Mouse (Mus musculus): ENCODE data around the gene Spata32.

Gene Spata32

DNA sequence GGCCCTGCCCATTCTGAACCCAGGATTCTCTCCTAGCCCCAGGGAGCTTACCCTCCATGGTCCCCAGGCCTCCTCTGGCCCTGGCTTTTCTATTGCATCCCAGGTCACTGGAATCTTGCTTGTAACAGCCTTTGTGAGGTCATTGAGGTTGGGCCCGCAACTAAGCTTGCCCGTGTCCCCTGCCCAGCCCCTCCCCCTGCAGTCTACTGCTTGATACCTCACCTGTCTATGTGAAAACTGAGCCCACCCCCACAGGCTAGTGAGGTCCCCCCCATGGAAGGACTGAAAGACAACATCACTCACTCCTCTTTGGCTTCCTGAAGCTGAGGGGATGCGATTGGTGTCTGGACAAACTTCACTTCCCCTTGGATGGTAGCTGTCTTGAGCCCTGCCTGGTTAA, 9.8 kb downstream of the Spata32 start, which contains the start of gene 1700023F06Rik:
Gene 1700023F06Rik (minus strand): TSS at position 101 of the 400 bp plus-strand sequence.
- no peak for DNase-seq (ENCODE audit: low spot score in 2 of 2)

DNA sequence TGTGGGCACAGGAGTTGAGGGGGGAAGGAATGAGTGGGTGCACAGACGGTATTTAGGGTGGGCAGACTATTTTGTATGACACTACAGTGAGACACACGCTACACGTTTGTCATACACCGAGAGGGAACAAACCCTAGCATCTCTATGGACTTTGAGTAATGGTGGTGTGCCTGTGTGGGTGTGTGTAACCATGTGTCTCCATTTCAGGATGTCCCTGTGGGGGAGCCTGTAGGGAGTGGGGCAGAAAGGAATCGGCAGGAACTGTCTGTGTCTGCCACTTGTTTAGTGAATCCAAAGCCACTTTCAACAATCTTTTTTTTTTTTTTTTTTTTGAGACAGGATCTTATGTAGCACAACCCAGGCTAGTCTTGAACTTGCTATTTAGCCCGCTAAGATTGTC, 12.0 kb downstream of the Spata32 start:
- DNase-seq (ENCODE audit: low spot score in 2 of 2), result no peak

DNA sequence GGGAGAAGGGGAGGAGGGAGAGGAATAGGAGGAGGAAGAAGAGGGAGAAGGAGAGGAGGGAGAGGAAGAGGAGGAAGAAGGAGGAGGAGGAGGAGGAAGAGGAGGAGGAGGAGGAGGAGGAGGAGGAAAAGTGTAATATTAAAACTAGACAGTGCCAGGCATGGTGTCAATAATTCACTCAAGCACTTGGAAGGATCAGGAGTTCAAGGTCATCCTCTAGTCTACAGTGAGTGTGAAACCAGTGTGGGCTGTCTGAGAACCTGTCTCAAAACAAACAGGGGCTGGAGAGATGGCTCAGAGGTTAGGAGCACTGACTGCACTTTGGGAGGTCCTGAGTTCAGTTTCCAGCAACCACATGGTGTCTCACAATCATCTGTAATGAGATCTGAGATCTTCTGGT, 15.9 kb downstream of the Spata32 start:
- no peak for DNase-seq (ENCODE audit: low spot score in 2 of 2)

DNA sequence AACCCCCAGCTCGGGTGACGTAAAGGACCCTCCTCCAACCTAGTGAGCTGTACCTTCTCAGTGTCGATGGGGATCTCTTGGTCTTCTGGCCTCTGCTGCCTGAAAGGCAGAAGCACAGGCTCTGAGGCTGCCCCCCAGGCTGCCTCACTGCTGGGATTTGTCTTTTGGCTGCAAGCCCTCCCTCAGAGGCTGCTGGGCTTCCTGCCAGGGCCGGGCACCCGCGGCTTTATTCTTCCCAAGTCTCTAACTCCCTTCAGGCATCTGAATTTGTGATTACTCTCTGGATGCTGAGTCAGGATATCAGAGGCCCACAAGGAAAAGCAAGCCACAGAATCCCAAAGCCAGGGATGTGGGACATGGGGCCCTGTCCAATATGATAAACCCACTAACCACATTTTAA, 16.6 kb downstream of the Spata32 start:
- no peak for DNase-seq (ENCODE audit: low spot score in 2 of 2)

DNA sequence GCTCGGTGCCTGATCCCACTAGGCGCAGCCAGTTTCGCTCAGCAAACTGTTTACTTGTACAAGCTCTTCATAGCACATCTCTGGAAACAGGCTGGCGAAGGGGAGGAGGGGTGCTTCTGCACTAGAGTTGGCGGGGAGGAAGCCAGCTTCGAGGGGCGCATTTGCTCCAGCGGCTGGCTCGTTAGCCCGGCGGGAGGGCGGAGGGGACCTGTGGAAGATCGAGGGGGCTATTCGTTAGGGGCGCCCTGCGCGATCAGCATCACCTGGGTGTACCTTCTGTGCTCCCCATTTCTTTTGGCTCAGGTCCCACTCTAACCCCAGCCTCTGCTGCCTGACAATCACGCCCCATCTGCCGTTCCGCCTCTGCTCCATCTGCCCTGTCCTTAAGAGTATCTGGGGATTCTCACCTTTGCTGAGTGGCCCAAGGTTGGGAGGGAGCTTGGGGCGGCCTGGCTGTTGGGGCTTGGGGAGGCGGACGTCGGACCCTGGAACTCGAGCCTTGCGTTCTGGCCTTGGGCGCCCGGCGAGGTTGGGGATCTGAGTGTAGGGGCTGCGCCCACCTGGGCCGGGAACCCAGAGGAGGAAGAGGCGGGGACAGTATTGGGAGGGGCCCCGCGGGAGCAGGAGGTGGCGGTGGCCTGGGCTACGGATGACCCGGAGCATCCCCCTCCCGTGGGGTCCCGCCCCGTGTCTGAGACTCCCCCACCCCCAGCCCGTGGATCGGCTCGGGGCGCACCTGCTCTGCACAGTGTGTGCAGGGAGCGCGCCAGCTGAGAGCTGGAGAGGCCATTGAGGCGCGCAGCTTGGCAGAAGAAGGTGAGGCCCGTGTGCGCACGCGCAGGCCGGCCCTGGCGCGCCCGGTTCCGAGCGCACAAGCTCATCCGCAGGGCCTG, 19.1 kb downstream of the Spata32 start:
- DNase-seq (ENCODE audit: low spot score in 2 of 2), result no peak

DNA sequence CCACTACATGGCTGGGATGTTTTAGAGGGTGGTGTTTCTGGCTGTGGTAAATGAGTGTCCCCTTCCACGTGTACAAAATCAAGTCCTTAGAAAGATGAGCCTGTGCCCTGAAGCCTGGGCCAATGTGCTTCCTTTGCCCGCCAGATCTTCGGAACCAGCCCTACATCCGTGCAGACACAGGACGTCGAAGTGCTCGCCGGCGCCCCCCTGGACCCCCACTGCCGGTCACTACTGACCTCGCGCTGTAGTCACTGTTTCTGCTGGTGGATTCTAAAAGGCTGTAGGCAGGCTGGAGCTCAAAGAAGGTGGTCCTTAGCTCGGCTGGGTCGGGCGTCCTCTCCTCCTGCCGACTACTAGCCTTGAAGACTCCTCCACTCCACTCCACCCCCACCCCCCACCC, 19.9 kb downstream of the Spata32 start:
- DNase-seq (ENCODE audit: low spot score in 2 of 2), result no peak

DNA sequence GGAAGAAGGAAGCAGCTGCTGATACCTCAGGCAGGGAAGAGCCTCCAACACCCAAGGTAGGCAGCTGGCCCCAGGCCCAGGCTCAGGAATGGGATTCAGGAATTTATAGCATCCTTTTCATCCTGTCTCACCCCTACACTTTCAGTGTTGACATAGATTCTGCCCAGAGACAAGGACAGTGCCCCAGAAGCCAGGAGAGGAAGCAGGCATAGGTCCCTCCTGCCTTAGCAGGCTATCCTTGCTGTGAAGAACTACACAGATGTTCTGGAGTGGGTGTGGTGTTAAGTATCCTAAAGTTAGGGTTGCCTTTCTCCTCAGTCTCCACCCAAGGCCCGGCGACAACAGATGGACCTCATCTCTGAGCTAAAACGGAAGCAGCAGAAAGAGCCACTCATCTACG, 20.9 kb downstream of the Spata32 start:
- DNase-seq (ENCODE audit: low spot score in 2 of 2), result no peak

DNA sequence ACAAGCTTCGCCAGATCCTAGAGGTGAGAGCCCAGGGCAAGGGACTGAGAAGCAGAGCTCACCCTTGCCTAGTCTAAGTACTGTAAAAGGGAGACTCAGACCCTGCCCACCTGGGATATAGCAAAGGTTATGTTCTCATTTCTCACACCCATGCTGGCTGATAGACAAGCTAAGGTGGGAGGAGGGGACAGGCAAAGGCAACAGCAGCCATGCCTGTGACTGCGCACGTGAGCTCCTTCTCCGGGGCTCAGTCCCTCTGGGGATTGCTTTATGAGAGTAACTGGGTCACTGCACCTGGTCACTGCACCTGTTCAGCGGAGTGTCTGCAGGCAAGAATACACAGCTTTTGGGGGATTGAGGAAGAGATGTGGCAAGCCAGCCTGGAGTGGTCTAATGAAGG, 22.6 kb downstream of the Spata32 start:
- DNase-seq (ENCODE audit: low spot score in 2 of 2), result no peak

DNA sequence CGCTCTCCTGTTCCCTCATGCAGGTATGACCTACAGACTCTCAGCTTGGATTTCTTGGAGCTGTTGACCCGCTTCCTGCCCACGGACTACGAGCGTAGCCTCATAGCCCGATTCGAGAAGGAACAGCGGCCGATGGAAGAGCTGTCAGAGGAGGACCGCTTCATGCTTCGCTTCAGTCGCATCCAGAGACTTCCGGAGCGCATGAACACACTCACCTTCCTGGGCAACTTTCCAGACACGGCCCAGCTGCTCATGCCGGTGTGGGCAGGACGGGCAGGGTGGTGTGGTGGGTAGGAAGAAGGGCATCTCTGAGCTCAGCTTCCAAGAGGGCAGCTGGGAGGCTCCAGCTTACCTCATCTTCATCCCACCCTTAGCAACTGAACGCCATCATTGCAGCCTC, 23.0 kb downstream of the Spata32 start:
- no peak for DNase-seq (ENCODE audit: low spot score in 2 of 2)

DNA sequence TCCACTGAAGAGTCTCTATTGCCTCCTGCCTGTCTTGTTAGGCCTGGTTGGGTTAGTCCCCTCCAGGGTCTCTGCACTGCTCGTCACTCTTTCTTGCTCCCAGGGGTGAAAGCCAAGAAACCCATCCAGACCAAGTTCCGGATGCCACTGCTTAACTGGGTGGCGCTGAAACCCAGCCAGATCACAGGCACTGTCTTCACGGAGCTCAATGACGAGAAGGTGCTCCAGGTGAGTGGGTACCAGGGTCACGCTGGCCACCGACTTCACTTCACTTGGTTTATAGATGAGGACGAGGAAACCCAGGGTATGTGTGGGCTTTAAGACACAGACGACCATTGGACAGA, 24.4 kb downstream of the Spata32 start:
- DNase-seq (ENCODE audit: low spot score in 2 of 2), result no peak

DNA sequence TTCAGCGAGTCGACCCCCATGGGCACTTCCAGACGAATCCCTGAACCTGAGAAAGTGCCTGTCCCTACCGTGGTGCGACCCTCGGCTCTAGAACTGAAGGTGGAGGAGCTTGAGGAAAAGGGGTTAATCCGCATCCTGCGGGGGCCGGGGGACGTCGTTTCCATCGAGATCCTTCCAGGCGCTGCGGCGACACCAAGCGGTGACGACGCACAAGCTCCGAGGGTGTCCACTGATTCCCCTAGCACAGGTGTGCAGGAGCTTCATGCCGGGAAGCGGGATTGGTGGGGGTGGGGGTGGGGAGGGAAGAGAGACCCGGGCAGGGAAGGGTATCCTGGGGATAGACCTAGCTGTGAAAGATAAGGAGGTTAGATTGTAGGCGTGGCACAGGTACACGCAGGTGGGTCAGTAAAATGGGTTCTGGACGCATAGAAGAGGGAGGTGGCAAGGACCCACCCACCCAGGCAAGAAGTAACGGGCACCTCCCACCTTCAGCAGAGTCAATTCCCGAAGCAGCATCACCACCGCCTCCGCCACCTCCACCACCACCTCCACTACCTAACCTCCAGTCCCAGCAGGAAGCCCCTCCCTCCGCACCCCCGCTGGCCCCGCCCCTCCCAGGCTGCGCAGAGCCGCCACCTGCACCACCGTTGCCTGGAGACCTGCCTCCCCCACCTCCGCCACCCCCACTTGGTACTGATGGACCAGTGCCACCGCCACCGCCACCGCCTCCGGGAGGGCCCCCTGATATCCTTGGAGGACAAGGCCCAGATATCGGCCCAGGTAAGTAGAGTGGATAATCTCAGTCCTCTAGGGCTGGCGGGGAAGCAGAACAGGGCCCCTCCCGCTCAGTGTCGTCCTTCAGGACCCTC, 25.0 kb downstream of the Spata32 start:
- no peak for DNase-seq (ENCODE audit: low spot score in 2 of 2)

DNA sequence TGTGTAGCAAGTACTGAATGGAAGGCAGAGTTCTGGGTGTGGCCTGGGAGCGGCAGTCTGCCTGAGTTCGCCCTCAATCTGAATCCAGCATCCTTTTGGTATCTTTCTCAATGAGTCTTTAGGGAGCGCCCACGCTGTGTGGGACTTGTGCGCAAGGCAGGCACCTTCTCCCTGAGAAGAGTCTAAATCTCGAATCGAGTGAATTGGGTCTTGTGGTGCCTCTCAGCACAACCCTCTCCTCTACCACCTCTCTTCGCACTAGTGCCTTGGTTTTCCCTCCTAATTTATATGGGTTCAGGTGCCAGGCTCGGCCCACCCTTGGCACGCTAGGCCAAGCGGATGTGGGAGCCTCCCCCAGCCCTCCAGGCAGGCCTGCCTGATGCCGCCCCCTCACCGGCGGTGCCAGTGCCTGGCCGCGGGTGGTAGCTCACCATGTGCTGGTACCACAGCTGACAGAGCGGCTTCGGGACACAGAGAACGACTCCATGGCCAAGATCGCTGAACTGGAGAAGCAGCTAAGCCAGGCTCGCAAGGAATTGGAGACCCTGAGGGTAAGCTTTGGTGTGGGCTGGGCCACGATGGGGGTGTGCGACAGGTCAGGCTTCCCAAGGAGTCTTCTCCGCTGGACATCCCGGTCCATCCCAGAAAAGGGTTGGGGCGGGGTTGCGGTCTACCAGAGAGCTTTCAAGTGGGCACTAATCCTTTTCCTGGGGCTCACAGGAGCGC, 25.8 kb downstream of the Spata32 start:
- DNase-seq (ENCODE audit: low spot score in 2 of 2), result no peak

DNA sequence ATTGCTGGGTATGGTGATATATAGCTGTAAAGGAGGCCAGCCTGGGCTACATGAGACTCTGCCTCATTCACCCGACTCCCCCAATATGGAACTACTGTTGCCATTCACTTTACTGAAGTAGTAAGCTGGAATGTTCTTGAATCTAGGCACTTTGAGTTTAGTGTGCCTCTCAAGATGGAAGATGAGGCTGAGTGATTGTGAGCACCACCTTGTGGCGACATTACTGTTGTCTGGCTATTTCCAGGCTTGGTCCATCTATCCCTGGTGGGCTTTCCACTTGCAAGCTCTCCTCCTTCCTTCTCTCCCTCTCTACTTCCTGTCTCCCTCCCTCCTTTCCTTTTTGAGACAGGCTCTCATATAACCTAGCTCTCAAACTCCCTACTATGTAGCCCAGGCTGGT, 33.3 kb downstream of the Spata32 start:
- DNase-seq (ENCODE audit: low spot score in 2 of 2), result peak in 1 of 2 experiments; percentile 59

DNA sequence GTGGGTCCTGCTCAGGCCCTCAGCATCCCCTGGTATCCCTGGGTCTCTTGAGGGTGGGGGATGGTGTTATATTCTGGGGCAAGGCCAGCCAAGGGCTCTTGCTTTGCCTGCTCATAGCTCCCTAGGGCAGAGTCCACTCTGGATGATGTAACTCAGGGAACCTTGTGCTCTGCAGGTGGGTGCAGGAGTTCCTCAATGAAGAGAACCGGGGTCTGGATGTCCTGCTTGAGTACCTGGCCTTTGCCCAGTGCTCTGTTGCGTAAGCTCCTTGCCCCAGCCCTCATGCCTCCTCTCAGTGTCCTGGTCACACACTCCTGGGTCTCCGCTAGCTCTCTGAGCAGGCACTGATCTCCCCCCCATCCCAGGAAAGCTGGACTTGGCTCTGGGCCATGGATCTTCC, 36.3 kb downstream of the Spata32 start:
- no peak for DNase-seq (ENCODE audit: low spot score in 2 of 2)

DNA sequence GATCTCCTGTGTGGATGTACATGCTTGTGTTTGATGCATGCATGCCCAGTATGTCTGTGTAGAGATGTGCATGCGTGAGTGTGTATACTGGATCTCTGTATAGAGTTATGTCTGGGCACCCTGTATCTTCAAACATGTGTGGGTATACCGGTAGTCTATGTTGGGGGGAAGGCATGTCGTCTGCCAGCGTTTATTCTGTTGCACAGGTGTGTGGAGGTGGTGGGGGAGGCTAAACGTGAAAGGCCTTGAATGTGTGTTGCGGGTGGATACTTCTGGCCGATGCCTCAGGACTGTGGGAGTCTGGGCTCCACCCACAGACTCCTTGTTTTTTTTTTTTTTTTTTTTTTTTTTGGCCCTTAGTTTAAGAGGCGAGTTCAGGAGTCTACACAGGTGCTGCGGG, 36.9 kb downstream of the Spata32 start:
- no peak for DNase-seq (ENCODE audit: low spot score in 2 of 2)

DNA sequence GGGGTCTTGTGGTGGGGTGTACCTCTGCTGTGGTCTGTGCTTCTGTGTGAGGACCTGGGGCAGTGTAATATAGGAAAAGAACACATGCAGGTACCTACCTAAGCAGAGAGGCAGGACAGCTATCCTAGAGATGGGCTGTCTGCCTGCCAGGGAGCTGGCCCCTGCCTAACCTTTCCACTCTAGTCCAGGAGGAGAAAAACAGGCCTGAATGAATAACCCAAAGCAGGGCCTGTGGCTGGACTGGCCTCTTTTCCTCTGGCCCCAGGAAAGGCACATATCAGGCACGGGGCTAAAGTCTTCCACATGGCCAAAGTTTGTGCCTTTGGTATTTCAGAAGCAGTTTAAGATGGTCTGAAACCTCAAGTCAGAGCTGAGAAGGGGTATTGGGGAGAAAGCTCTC, 37.8 kb downstream of the Spata32 start:
- DNase-seq (ENCODE audit: low spot score in 2 of 2), result no peak

DNA sequence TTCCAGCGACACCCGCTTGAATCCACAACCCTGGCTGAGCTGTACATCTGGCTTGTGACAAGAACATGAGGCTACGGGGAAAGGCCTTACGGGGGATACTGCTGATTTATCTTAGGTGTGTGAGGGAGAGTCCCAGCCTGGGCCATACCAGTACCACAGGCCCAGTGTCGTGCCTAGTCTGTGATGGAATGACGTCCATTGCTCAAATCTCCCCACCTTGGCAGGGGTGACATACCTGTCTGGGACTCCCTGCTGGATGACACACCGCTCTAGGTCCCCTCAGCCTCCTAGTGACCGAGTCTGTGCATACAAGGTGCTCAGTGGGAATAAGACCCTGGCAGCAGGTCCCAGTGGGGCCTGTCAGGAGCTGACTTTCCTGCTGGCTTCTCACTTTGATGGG, 39.5 kb downstream of the Spata32 start:
- DNase-seq (ENCODE audit: low spot score in 2 of 2), result no peak

DNA sequence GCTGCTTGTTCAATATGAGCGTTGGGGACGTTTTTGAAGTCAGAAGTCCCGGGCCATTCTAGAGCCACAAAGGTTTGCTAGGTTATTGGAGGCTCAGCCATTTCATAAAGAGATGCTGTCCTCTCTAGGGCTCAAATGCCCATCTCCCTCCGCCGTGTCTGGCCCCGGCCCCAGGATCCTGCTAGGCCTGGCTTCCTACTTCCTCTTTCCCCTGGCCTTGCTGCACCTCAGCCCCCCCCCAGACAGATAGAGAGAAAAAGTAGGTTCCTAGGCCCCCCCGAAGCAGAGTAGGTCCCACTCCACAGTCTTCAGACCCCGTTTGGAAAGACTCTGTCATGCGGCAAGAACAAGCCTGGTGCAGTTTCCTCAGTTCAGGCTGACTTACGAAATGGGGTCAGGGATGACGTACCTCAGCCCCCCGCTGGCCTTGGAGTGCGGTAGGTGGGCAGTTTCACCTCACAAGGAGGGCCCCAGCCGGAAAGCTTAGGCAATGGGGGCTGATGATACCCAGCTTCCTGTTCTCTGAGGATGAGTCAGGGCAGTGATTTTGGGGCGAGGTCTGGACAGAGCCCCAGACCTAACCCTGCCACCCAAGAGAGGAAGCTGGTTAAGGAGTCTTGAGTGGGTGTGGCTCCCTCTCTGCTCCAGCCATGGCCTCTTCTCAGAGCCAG, 40.3 kb downstream of the Spata32 start:
- no peak for DNase-seq (ENCODE audit: low spot score in 2 of 2)

DNA sequence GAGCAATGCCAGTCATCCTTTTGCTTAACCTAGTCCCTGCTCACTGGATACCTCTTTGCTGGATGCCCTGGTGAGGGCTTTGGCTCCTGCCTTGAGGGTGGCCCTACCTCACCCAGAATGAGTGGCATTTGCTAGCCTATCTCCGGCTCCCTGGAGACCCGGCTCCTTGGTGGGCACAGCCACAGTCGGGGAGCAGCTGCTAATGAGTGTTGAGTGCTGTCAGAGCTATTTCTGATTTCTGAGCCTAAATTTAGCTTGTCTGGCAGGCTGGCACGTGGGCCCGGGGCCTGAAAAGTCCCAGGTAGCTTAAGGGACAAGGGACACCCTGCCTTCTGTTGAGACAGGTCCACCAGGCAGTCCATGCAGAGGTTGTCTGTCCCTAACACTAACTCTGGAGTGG, 41.0 kb downstream of the Spata32 start:
- no peak for DNase-seq (ENCODE audit: low spot score in 2 of 2)

DNA sequence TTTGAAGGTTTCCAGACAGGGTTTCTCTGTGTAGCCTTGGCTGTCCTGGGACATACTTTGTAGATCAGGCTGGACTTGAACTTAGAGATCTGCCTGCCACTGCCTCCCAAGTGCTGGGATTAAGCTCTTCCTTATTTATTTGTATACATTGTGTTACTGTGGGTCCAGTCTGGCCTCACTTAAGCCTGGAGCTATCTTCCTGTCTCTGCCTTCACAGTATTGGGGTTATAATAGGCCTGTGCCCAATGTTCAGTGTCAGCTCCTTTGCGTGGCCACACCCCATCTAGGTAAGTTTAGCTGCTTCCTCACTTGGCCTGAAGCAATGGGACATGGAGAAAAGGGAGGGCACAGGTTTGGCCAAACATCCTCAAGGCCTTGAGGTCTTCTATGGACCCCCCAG, 41.7 kb downstream of the Spata32 start:
- DNase-seq (ENCODE audit: low spot score in 2 of 2), result no peak

DNA sequence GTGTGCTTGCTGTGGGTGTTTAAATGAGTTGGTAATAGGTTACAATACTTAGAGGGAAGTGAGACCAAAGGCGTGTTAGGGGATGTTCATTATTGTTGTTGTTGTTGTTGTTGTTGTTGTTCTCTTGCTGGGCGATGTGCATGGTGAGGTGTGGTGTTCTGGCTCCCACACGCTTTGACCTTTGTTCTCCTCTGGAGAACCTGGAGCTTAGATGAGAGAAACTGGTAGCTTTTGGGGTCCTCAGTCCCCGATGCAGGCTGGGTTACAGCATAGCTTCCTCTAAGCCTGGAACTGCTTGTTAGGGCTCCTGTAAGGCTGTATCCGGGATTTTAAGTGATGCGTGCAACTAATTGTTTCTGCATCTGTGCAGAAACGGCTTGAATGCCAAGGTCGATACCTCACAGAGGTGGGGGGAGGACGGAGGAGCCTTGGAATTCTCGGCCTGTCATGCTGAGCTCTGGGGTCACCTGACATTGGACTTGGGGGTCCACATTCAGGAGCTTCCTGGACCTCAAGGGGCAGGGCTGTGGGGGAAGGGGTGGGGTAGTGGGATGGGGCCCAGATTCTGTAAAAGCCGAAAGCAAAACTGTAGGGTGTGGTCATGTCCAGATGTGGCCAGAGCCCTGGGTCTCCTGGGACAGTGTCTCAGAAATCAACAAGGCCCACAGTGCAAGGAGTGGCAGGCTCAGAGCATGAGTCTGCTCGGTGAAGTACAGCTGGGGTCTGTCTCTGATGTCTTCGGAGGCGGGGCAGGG, 42.4 kb downstream of the Spata32 start:
- no peak for DNase-seq (ENCODE audit: low spot score in 2 of 2)

Measured in thymus, postnatal 10 days (tissue).